Mouse (Mus musculus) frontal cortex, postnatal 25 days (tissue): ENCODE data around the gene Cry2.
"Not testable (repeated sequence)": the region's sequence is repeated elsewhere in the genome, so short reads cannot be mapped to it uniquely, and the experiment has no call there.

Experiments
- DNase-seq, 2 experiments: peaks; one replicate each; pipeline ENCODE4 v3.0.0; 2022; ENCODE audit warnings: low spot score in 2 of 2

Gene Cry2

DNA sequence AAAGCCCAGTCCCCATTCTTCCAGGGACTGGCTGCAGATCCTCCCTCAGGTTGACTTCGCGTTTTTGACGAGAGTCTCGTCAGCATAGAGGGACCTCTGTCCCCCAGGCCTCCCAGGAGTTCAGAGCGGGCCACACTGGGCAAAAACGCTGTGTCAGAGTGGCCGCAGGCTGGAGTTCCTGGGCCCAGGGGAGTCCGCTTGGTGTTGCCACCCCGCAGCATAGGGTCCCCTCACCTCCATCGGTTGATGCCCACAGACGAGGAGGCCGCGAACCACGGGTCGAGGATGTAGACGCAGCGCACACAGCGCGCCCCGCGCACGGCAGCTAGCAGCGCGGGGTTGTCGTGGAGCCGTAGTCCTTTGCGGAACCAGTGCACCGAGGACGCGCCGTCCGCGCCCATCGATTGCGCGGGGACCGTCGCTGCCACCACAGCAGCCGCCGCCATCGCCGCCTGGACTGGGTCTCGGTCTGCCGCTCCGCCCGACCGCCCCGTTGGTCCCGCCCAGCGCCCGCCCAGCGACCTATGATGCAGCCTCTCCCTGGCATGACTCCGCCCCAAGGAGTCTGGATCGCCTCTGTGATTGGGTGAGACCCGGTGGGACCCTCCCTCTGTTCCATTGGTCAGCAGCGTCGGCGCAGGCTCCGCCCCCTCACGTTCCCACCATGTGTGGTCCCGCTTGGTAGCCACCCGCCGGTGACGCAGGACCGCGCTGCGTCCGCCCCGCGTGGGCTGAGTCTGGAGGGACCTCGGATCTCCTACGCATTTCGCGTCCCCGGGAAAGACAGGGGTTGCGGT is at the start of gene Cry2:
Gene Cry2, minus strand, starts transcription at position 466 of the 797 bp plus-strand sequence.
- DNase-seq = peak; percentile 92 to 98

DNA sequence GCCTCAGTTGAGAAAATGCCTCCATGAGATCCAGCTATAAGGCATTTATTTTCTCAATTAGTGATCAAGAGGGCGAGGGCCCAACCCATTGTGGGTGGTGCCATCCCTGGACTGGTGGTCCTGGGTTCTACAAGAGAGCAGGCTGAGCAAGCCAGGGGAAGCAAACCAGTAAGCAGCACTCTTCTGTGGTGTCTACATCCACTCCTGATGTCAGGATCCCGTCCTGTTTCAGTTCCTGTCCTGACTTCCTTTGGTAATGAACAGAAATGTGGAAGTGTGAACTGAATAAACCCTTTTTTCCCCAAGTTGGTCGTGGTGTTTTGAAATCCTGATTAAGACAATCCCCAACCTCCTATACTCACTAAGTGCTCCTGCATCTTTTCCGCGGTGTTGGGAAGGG is 49.7 kb upstream of the Cry2 start:
- DNase-seq = no peak

DNA sequence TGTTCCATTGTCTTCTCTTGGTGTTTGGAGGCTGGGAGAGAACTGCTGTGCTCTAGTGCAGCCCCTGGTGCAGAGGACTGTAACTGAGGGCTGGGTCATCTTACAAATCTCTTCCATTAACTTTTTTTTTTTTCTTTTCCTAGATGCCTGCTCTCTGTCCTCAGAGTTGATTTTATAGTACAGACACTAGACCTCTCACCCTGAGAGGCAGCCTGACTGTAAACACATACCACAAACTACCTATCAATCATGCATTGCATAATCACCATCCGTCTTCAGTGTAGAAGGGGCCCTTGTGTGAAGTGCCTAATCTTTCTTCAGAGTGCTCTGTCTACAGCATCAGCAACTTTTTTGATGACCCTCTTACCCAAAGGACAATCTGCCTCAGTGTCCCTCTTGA is 48.7 kb upstream of the Cry2 start:
- DNase-seq = no peak

DNA sequence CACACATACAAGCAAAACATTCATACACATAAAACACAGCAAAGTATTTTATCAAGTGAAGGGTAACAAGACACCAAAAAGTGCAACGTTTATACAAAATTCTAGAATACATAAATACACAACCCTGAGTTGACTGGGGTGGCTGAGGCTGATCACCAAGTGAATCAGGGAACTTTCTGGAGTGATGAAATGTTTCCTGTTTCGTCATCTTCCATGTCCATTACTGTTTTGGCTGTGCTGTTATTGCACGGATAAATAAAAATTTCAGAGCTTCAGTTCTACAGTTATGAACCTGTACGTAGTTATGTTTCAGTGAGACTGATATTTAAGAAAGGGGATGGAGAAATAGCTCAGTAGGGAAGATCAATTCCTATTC is 44.5 kb upstream of the Cry2 start:
- no peak for DNase-seq

DNA sequence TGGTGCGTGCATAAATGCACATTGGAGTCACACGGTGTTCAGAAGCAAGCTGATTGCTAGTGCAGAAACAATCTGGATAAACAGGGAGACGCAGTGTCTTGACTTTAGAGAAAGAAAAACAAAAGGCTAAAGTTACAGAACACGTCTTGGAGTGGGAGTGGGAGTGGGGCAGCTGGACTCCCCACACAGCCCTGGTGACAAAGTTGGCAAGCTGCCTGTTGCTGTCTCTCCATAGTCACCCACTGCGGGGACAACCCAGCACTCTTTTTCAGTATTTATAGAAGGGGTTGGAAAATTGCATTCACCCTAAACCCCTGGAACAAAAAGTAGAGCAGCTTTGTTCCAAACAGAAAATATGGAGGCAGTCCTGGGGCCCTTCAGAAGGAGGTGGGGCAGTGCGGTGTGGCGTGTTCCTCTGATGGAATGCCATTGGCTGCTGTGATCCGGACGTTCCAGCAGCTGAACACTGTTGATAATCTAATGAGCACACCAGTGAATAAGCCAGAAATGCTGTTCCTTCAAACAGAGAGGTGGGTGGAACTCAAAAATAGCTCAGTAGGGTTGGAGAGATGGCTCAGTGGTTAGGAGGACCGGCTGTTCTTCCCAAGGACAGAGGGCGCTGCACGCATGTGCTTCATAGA is 43.9 kb upstream of the Cry2 start:
- no peak for DNase-seq

DNA sequence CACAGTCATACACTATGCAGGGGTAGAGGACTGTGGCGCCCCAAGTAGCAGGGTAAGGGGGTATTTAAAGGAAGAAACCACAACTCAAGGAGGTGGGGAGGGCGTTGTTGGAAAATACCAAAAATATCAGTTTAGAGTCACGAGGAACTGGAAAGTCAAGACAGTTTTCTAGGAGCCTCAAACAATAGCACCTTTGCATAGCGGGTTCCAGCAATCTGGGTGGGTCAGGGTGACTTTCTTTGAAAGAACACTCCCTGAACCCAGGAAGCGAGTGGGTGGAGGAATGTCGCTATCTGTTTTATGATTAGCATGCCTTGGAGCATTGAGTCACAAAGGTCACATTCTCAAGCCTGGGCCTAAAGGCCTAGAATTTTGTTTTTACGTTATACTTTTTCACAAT is 42.7 kb upstream of the Cry2 start:
- not testable (repeated sequence) for DNase-seq

DNA sequence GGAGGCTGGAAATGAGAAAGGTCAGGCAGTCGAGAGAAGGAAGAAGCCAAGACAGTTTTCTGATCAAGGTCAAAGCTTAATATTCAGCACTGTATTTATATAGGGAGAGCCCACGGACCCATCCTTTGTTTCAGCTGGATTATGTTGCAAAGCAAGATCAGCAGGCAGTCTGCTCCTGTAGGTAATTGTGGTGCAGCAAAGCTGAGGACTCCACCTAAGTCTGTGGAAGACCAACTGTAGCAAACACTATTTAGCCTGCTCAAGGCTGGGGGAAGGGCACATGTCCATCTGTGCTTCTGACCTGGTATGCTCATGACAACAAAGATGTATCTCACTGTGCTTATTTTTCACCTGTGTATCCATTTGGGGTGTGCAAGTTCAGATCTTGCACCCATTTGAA is 41.9 kb upstream of the Cry2 start:
- DNase-seq = no peak

DNA sequence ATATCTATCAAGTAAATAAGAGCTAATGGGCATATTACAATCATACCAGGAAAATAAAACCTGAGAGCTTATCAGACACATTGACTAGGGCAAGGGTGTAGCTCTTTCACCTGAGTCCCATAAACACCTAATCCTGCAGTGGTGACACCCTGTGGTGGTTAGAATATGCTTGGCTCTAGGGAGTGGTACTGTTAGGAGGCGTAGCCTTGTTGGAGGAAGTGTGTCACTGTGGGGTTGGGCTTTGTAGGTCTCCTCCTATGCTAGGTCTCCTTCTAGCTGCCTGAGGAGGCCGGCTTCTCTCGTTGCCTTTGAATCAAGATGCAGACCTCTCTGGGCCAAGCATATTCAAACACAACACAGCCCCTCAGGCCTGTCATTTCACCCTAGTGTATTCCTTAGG is 41.1 kb upstream of the Cry2 start:
- DNase-seq = no peak

DNA sequence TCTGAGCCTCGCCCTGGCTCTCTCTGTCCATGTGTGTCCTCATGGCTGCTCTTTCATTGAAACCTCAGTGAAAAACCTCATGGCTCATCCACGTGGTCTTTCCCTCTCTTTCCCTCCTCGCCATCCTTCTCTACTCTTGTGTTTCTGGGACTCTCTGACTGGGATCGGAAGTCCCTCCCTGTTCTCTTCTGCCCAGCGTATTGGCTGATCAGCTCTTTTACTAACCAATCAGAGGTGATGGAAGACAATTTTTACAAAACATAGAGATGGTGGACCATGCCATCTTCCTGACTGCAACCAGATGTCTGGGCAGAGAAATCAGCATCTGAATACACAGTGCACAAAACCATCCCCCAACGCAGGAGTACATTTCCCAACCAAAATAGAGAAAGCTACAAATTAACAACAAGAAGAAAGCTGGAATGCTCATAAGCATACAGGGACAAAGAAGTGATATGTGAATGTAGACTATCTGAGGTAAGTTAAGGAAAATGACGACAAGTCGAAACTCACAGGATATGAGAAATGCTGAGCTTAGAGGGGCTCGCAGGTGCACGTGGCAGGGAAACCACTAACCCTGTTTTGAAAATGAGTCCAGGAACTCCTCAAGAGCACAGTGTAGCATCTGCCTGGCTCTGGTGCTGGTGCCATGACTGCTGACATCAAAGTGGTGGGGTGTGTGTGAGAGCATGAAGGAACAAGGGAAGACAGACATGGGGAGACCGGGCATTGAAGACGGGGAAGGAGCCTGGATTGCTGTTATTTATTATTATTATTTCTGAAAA is 38.2 kb upstream of the Cry2 start:
- no peak for DNase-seq

DNA sequence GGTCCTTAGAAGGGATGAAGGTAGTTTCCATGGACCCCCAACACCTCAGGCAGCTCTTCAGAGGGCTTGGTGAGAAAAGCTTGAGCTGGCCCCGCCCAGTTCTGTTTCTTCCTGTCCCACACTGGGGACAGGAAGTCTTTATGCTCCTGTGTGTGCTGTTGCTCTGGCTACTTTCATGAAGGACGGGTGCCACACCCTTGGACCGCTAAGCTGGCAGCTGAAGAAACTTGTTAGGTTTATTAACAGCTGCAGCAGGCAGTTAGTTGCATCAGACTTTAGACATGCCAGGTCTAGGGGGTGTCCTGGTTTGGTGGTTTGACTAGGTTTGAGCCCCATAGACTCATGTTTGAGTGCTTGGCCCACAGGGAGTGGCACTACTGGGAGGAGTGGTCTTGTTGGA is 30.8 kb upstream of the Cry2 start:
- no peak for DNase-seq

DNA sequence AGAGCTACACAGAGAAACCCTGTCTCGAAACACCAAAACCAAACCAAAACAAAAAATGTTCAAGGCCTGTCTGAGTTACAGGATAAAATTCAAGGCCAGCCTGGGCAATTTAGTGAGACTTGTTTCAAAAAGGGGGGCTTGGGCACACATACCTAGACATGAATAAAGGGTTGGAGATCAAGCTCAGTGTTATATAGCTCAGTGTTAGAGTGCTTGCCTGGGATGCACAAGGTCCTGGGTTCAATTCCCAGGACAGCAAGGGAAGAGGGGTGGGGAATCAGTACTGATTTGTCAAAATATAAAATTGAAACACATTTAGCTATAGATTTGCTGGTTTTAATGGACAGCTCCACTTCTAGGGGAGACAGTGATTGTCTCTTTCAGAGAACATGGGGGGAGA is 27.4 kb upstream of the Cry2 start:
- DNase-seq = no peak

DNA sequence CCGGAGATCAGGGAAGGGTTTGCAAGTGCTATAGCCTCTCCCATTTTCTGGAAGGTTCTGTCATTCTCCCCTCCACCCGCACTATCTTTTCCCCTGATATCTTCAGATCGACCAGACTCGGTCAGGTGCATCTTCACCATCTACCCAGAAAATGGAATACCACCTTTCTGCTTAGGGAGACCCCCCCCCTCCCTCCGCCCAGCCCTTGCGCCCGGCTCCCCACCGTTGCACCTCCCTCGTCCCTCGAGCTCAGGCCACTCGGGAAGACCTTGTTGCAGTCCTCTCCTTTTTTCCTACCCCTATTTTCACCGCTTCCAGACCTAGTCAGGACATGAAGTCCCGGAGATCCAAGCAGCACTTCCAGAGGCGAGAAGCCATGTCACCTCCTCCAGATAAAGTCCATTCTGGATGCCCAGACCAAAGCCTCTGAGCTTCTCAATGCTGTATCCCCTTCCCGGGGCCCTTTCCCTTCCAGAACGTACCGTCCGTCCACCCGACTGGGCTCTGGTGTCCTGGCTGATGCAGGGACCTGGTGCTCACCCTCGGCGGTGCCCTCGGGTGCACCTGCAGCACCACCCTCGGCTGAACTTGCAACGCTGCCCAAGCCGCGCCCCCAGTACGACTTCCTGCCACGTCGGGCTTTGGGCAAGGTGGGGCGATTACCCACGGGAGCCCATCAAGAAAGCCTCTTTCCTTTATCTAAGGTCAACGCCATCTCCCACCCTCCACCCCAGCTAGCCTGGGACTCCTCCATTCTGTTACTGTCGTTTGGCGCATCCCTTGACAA is 26.3 kb upstream of the Cry2 start, which contains the start of gene Slc35c1:
Gene Slc35c1, minus strand, starts transcription at position 618 of the 787 bp plus-strand sequence.
- no peak for DNase-seq

DNA sequence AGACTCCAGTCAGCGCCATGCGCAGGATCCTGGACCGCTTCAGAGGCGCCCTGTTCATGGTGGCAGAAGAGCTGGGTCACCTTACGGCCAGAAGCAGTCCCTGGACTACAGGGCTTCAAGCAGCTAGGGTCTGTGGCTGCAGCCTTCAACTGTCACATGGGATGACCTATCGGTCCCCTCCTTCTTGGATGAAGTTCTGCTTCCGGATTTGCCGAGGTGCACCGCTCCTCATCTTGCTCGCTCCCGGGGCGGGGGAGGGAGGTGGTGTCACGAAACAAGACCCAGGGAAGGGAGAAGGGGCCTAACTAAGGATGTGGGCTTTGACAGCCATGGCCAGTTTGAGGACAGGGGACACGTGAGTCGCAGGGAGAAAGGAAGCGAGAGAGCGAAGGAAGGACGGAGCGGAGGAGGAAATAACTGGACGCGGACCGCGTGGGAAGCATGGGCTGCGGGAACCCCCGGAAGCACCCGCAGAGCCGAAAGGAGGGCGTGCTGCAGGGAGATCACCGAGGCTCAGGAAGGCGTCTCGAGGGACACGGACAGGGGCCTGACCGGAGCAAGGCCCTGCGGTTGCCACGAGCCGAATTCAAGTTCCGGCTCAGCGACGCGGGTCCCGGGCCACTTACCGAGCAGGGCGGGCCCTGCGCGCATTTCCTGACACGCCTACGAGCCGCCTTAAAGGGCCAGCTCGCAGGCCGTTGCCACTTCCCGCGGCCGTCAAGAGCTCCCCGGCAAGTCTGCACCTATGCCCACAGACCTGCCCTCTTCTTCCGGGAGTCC is 25.5 kb upstream of the Cry2 start:
- peak; percentile 63 to 72 for DNase-seq

DNA sequence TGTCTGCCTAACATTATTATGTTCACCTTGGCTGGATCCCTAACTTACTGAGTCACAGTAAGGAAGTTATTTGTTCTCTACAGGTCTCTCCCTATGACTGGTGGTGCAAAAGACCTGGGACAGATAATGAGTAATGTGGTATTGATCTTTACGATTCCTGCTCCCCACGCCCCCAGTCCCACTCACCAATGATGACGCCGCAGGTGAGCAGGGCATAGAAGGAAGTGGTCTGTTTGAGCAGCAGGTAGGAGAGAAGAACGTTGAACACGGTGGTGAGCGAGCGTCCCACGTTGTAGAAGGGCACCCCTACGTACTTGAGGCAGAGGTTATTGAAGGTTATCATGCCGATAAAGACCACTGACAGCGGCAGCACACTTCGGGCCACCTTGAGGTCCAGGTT is 24.6 kb upstream of the Cry2 start:
- DNase-seq = no peak

DNA sequence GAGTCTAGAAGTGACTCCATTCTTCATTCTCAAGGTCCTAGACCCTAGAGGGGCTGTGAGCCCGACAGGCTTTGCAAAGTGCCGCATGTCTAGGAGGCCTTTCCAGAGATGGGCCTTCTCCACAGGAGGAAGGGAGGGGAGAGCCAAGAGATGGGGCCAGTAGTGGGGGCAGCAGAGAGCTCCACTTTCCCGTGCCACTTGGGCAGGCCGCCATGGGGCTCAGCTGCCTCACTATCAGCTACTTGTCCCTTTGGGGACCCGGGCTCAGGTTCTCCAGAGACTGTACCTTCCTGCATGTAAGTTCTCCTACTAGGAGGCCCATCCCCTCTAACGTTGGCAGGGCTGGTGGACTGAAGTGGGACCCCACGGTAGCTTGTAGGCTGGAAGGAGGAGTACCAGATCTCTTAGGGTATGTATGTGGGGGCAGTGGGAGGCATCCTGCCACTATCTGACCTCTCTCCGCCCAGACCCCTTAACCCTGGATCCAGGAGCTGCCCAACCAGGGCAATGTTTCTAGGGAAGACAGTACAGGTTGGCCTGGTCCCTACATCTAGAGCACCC is 23.2 kb upstream of the Cry2 start:
- no peak for DNase-seq

DNA sequence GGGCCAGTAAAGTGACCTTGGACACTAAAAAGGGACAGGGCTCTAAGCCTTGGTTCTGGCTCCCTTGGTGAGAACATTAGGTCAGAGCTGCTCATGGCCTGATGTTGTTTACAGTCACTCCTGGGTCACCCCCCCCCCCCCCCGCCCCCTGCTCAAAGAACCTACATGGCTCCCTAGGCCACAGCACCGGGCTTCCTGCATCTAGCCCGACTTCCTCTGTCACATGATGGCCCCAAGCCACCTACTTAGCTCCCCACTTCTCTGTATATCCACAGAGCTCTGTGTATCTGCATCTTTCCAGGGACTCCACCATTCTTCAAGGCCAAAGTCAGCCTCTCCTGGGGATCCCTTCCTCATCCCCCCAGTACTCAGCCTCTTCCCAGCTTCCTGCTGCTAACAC is 21.9 kb upstream of the Cry2 start:
- no peak for DNase-seq

DNA sequence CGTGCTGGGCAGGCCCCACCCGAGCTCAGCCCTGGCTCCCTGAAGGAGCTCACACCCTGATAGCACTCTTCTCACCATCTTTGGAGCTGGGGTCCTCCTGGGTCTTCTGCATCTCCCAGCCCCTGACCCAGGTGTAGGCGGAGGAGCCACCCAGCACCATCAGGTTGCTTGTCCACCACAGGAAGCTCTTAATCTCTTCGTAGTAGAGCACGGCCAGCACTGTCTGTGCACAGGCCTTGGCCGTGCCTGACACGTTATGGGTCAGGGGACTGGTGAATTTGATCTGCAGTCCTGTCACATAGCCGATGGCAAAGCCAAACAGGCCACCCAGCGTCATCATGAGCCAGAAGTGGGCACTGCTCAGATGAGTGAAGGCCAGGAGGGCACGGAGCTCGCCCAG is 20.3 kb upstream of the Cry2 start:
- no peak for DNase-seq

DNA sequence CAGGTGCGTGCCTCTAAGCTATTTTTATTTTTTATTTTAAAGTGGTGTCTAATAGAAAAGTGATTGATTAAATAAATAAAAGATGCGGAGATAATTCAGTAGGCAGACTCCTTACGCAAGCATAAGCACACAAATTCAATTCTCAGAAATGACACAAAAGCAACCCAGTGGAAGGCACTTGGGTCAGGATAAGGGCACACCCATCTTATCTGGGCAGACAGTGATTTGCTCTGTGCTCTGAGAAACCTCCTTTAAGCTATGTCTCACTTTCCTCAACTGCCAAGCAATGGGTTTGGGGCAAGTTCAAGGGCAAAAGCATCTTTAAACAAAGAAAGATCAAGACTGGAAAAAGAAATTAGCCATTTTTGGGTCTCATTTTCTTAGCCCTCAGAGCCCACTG is 17.3 kb upstream of the Cry2 start:
- DNase-seq = no peak

DNA sequence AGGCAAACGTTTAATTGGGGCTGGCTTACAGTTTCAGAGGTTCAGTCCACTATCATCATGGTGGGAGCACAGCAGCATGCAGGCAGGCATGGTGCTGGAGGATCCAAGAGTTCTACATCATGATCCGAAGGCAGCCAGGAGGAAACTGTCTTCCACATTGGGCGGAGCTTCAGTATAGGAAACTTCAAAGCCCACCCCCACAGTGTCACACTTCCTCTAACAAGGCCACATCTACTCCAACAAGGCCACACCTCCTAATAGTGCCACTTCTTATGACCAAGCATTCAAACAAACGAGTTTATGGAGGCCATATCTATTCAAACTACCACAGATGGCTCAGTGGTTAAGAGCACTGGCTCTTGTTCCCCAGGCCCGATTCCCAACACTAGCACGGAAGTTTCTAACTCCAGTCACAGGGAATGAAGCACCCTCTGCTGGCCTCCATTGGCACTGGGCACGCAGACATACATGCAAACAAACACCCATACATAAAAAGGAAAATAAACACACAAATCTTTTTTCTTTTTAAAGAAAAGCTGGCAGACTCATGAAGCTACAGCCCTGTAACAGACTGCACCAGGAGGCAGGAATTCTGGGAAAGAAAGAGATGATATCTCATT is 13.4 kb upstream of the Cry2 start:
- no peak for DNase-seq

DNA sequence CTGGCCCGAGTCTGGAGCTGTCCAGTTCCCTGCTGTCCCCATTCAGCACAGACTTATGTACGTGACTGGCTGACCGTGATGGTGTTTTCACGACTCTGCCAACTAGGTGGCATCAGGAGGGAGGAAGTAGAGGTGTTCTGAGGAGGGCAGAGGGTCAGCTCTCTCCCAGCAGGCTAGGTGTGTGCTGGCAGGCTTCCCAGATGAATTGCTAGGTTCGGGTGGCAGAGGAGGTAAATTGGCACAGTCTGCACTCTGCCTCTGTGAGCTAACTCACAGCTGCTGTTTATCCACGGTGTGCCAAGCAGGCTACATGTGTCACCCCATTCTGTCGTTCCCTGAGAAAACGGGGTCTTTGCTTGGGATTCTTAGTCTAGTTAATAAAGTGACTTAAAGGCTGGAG is 12.8 kb upstream of the Cry2 start:
- no peak for DNase-seq
